Mouse (Mus musculus): Measurements from ENCODE around the gene P2ry6. TPM values are rescaled to one million over a fixed set of nuclear protein-coding genes. Genes with fewer than 3 reads are reported as not detected.

P2ry6 gene
- polyA plus RNA-seq, 1 experiment = 402 TPM

- TF ChIP-seq CTCF (IDR thresholded peaks at IDR 0.05; ENCODE audit: low read depth, low read length) = no peak
- TF ChIP-seq POLR2A (IDR thresholded peaks at IDR 0.05; ENCODE audit: borderline replicate concordance, low read depth, low read length) = no peak
- Histone ChIP-seq H3K4me3 (ENCODE audit: insufficient read depth, low read length) (peak overlapping the region; percentile 66), H3K27ac (ENCODE audit: insufficient read depth, low read depth, low read length) (no peak overlapping the region), H3K4me1 (ENCODE audit: control insufficient read depth, insufficient read depth, low read length) (no peaks in the 10 kb centered on the region)
These were observed 43.0 kb downstream of the P2ry6 start for GRCm38 (mm10) chr7:100931316-100931925.

- H3K4me3 ChIP-seq (ENCODE audit: insufficient read depth, low read length) = peak overlapping the region; percentile 4; the same call in 1 of the 2 replicates
- no peak overlapping the region for H3K27ac ChIP-seq (ENCODE audit: insufficient read depth, low read depth, low read length)
- TF ChIP-seq POLR2A (IDR thresholded peaks at IDR 0.05; ENCODE audit: borderline replicate concordance, low read depth, low read length) = no peak
- H3K4me1 ChIP-seq (ENCODE audit: control insufficient read depth, insufficient read depth, low read length) = no peaks in the 10 kb centered on the region
These were observed 43.7 kb downstream of the P2ry6 start for GRCm38 (mm10) chr7:100930619-100931315.

- Histone ChIP-seq H3K27ac (ENCODE audit: insufficient read depth, low read depth, low read length) (no peak overlapping the region), H3K4me3 (ENCODE audit: insufficient read depth, low read length) (no peak overlapping the region), H3K4me1 (ENCODE audit: control insufficient read depth, insufficient read depth, low read length) (no peaks in the 10 kb centered on the region)
- no peak for TF ChIP-seq CTCF (IDR thresholded peaks at IDR 0.05; ENCODE audit: low read depth, low read length)
- no peak for TF ChIP-seq POLR2A (IDR thresholded peaks at IDR 0.05; ENCODE audit: borderline replicate concordance, low read depth, low read length)
These were observed 44.7 kb downstream of the P2ry6 start for GRCm38 (mm10) chr7:100929639-100930303.

- Histone ChIP-seq H3K27ac (ENCODE audit: insufficient read depth, low read depth, low read length) (no peak overlapping the region), H3K4me1 (ENCODE audit: control insufficient read depth, insufficient read depth, low read length) (no peaks in the 10 kb centered on the region), H3K4me3 (ENCODE audit: insufficient read depth, low read length) (no peak overlapping the region)
- TF ChIP-seq POLR2A (IDR thresholded peaks at IDR 0.05; ENCODE audit: borderline replicate concordance, low read depth, low read length) (no peak), CTCF (IDR thresholded peaks at IDR 0.05; ENCODE audit: low read depth, low read length) (no peak)
These were observed 46.0 kb downstream of the P2ry6 start for GRCm38 (mm10) chr7:100928456-100928855.

GRCm38 (mm10) chr7:100927287-100928000, 47.0 kb downstream of the P2ry6 start:
- TF ChIP-seq CTCF (IDR thresholded peaks at IDR 0.05; ENCODE audit: low read depth, low read length) (no peak), POLR2A (IDR thresholded peaks at IDR 0.05; ENCODE audit: borderline replicate concordance, low read depth, low read length) (no peak)
- Histone ChIP-seq H3K4me1 (ENCODE audit: control insufficient read depth, insufficient read depth, low read length) (no peaks in the 10 kb centered on the region), H3K4me3 (ENCODE audit: insufficient read depth, low read length) (no peak overlapping the region), H3K27ac (ENCODE audit: insufficient read depth, low read depth, low read length) (no peak overlapping the region)

GRCm38 (mm10) chr7:100926311-100926923, 48.0 kb downstream of the P2ry6 start:
- no peak overlapping the region for H3K4me3 ChIP-seq (ENCODE audit: insufficient read depth, low read length)
- TF ChIP-seq CTCF (IDR thresholded peaks at IDR 0.05; ENCODE audit: low read depth, low read length) (no peak), POLR2A (IDR thresholded peaks at IDR 0.05; ENCODE audit: borderline replicate concordance, low read depth, low read length) (no peak)
- no peak overlapping the region for H3K27ac ChIP-seq (ENCODE audit: insufficient read depth, low read depth, low read length)
- H3K4me1 ChIP-seq (ENCODE audit: control insufficient read depth, insufficient read depth, low read length) = no peaks in the 10 kb centered on the region

- no peaks in the 10 kb centered on the region for H3K4me1 ChIP-seq (ENCODE audit: control insufficient read depth, insufficient read depth, low read length)
- H3K27ac ChIP-seq (ENCODE audit: insufficient read depth, low read depth, low read length) = no peak overlapping the region
- H3K4me3 ChIP-seq (ENCODE audit: insufficient read depth, low read length) = no peak overlapping the region
- TF ChIP-seq CTCF (IDR thresholded peaks at IDR 0.05; ENCODE audit: low read depth, low read length) = no peak
- no peak for TF ChIP-seq POLR2A (IDR thresholded peaks at IDR 0.05; ENCODE audit: borderline replicate concordance, low read depth, low read length)
These were observed 49.6 kb downstream of the P2ry6 start for GRCm38 (mm10) chr7:100924674-100925445.

- no peak for TF ChIP-seq POLR2A (IDR thresholded peaks at IDR 0.05; ENCODE audit: borderline replicate concordance, low read depth, low read length)
- no peak for TF ChIP-seq CTCF (IDR thresholded peaks at IDR 0.05; ENCODE audit: low read depth, low read length)
- Histone ChIP-seq H3K4me3 (ENCODE audit: insufficient read depth, low read length) (no peak overlapping the region), H3K4me1 (ENCODE audit: control insufficient read depth, insufficient read depth, low read length) (no peaks in the 10 kb centered on the region), H3K27ac (ENCODE audit: insufficient read depth, low read depth, low read length) (no peak overlapping the region)
These were observed 50.2 kb downstream of the P2ry6 start for GRCm38 (mm10) chr7:100924200-100924599.

- no peak overlapping the region for H3K4me3 ChIP-seq (ENCODE audit: insufficient read depth, low read length)
- TF ChIP-seq POLR2A (IDR thresholded peaks at IDR 0.05; ENCODE audit: borderline replicate concordance, low read depth, low read length) (no peak), CTCF (IDR thresholded peaks at IDR 0.05; ENCODE audit: low read depth, low read length) (no peak)
- no peaks in the 10 kb centered on the region for H3K4me1 ChIP-seq (ENCODE audit: control insufficient read depth, insufficient read depth, low read length)
- H3K27ac ChIP-seq (ENCODE audit: insufficient read depth, low read depth, low read length) = no peak overlapping the region
These were observed 51.5 kb downstream of the P2ry6 start for GRCm38 (mm10) chr7:100922907-100923306.

All from bone marrow macrophage, adult 2 months (primary cell).